Mouse (Mus musculus) embryonic fibroblast, embryonic 13.5 days (primary cell): ENCODE measurements around the gene Atf3.

Experiments
- CTCF ChIP-seq: IDR thresholded peaks from 2 replicates; pipeline ENCODE4 v1.5.1; 2011; ENCODE audit warnings: mild to moderate bottlenecking, control low read depth, low read length, moderate library complexity, borderline replicate concordance; ENCODE audit not compliant: insufficient read depth
- POLR2A ChIP-seq: IDR thresholded peaks from 2 replicates; pipeline ENCODE4 v1.6.1; 2011; ENCODE audit warnings: low read depth, mild to moderate bottlenecking, control low read depth, low read length, moderate library complexity

GRCm38 (mm10) chr1:191132934-191133333 lies 84.9 kb downstream of the Atf3 start:
- TF ChIP-seq POLR2A (no peak), CTCF (no peak)
